Mouse (Mus musculus) macrophage (primary cell): ENCODE data around the gene Dyrk2. TPM values are rescaled to one million over a fixed set of nuclear protein-coding genes. Genes with fewer than 3 reads are reported as not detected.
A peak's percentile ranks its signal among the peaks of the same experiment; 100 is the strongest.

Source experiments
- H3K27ac ChIP-seq: fragments of 350-480 bp; formaldehyde crosslinking; 2 replicates; pipeline ENCODE4 v1.9.0; 2021
- H3K36me3 ChIP-seq: fragments of 350-480 bp; formaldehyde crosslinking; 2 replicates; pipeline ENCODE4 v1.9.0; 2021; ENCODE audit errors: inconsistent target
- H3K4me3 ChIP-seq: fragments of 350-480 bp; formaldehyde crosslinking; 2 replicates; pipeline ENCODE4 v1.9.0; 2021; ENCODE audit errors: inconsistent target
- H3K79me2 ChIP-seq: fragments of 350-480 bp; formaldehyde crosslinking; 2 replicates; pipeline ENCODE4 v1.9.0; 2021; ENCODE audit errors: inconsistent target
- WGBS: methylation state at CpG from one replicate; pipeline ENCODE4 v1.1.7; 2026; ENCODE audit warnings: inconsistent platforms; ENCODE audit not compliant: missing documents; 5-methylcytosine and 5-hydroxymethylcytosine counted together
- polyA plus RNA-seq: library from polyadenylated mRNA; stranded (reverse); fragments of 250-400 nt; gene quantifications from 3 replicates; pipeline ENCODE4 v1.2.4, GENCODE M21; 2018; ENCODE audit warnings: inconsistent platforms
- total RNA-seq, 78 experiments: library from RNA; depleted of rRNA; stranded (reverse); fragments of 250-400 nt; gene quantifications; 1 replicate in 9 of 78; 2 replicates in 24 of 78; 3 replicates in 43 of 78; 4 replicates in 2 of 78; pipeline ENCODE4 v1.2.4; 2018; ENCODE audit warnings: inconsistent platforms in 56 of 78

Gene Dyrk2
- total RNA-seq (2018; cell fraction: chromatin; rRNA removed), result 100 to 1,000 TPM in 13 of 26 experiments, 10 to 100 TPM in 13; 22.8 to 226 (median 97.6) TPM
- 100 to 1,000 TPM in 8 of 26 experiments, 10 to 100 TPM in 18; 31.5 to 168 (median 47.3) TPM for total RNA-seq (2018; cell fraction: cytosol; rRNA removed)
- total RNA-seq (2018; cell fraction: nucleus; rRNA removed), result 100 to 1,000 TPM in 17 of 26 experiments, 10 to 100 TPM in 9; 33.9 to 344 (median 137) TPM
- polyA plus RNA-seq, result 13.2 to 20.5 TPM (median 15.4 TPM) in 3 replicates

DNA sequence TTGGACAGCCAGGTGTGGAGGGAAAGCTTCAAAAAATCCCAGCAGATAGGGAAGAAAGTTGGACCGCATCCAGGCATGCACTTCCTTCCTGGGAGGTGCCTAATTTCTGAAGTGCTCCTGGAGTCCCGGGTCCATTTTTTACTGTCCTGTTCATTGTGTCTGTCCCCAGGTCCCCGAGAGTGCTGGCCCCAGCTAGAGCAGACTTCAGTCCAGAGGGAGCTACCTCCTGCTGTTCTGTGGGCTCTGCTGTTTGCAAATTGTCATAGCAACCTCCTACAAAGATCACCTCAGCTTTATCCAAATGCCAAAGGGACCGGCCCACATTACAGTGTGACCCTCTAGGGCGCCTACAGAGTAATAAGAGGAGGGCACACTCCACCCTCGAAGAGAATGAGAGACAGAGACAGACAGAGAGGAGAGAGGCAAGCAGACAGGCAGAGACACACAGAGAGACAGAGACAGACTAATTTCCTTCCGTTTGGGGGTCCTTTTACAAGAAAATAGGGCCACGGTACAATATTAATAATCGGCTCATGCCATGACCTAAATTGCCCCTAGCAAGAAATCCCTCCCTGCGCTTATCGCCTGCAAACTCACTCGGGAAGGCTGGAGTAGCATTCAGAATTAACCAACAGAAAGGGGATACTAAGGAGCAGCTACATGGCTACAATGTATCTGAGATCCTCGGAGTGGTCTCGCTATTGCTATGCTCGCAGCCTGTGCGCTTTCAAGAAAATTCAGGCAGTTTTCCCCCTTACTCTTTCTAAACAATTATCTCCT lies at the start of gene Dyrk2:
Gene Dyrk2 (minus strand): TSS at position 9 of the 780 bp plus-strand sequence.
- H3K79me2 ChIP-seq, result peaks cover 29% of the 10 kb centered on the region
- 57% methylated on average over 16 of the region's 16 CpGs for WGBS
- H3K4me3 ChIP-seq, result peak within 1 kb of the TSS; percentile 56
- H3K27ac ChIP-seq, result peak within 1 kb of the TSS; percentile 51
- peaks cover under 1% of the 10 kb centered on the region; the same call in 1 of the 2 replicates for H3K36me3 ChIP-seq

DNA sequence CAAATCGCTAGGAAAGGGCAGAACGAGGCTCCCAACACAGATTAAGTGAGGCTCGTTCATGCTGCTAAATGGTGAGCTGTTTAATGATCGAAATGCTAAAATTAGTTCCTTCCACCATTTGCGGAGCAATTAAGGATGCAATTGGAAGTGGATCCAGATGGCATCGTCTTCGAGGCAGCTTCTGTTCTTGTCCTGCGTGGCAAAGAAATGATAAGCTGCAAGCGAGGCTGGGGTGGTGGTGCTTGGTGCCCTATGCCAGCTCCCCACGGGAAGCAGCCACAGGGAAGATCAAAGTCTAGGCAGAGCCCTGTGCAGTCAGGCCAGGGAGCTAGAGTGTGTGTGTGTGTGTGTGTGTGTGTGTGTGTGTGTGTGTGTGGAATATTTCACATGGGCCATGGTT lies 32.6 kb upstream of the Dyrk2 start:
- no peak overlapping the region for H3K27ac ChIP-seq
- H3K36me3 ChIP-seq, result no peaks in the 10 kb centered on the region
- no peak overlapping the region for H3K4me3 ChIP-seq
- no peaks in the 10 kb centered on the region for H3K79me2 ChIP-seq
- WGBS, result 94% methylated on average over 10 of the region's 10 CpGs

DNA sequence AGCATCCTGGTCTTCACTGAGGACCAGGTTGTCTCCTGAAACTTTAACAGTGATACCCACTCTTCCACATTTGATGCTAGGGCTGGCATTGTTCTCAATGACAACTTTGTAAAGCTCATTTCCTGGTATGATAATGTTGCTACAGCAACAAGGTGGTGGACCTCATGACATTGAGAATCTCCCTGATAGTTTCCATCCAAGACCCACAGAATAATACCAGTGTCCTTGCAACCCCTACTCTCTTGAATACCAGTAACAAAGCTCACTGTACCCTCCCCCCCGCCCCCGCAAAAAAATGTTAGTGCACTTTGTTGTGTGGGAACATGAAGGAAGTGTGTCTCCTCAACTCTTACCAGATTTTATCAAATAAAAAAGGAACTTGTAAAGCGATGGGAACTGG lies 23.6 kb upstream of the Dyrk2 start:
- no peak overlapping the region for H3K4me3 ChIP-seq
- no peaks in the 10 kb centered on the region for H3K79me2 ChIP-seq
- WGBS, result 0% methylated on average over 3 of the region's 3 CpGs
- no peaks in the 10 kb centered on the region for H3K36me3 ChIP-seq
- H3K27ac ChIP-seq, result no peak overlapping the region

DNA sequence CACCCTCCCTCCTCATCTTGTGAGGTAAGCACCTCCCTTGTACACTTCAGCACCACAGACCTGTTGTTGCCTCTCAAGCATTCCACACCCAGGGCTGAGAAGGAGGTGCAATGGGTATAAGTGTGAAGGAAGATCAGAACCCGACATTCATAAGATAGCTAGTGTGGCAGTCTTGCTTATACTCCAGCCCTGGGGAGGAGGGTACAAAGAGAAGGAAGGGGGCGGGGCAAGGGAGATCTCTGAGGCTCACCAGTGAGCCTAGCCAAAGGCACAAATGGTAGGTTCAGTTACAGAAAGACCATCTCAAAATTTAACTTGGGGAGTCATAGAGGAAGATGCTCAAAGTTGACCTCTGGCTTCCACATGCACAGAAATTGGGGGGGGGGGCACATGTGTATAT lies 14.1 kb upstream of the Dyrk2 start:
- WGBS, result 84% methylated on average over 2 of the region's 2 CpGs
- H3K4me3 ChIP-seq, result no peak overlapping the region
- no peaks in the 10 kb centered on the region for H3K36me3 ChIP-seq
- no peak overlapping the region for H3K27ac ChIP-seq
- no peaks in the 10 kb centered on the region for H3K79me2 ChIP-seq

DNA sequence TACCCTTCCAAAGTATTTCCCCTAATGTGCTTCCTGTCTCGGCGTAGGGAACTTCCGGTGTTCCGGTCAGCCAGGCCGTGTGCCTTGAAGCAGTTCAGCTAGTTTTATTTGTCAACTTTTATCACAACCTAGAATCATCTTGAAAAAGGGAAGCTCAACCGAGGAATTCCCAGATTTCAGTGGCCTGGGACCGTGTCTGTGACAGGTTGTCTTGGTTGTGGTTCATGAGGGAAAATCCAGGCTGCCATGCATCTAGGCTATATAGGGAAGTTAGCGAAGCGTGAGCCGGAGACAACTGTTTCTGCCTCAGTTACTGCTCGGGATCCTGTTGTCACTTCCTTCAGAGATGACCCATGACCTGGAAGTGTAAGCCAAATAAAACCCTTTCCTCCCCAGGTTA lies 13.3 kb upstream of the Dyrk2 start:
- no peaks in the 10 kb centered on the region for H3K36me3 ChIP-seq
- no peak overlapping the region for H3K4me3 ChIP-seq
- WGBS, result 28% methylated on average over 11 of the region's 11 CpGs
- no peaks in the 10 kb centered on the region for H3K79me2 ChIP-seq
- H3K27ac ChIP-seq, result no peak overlapping the region

DNA sequence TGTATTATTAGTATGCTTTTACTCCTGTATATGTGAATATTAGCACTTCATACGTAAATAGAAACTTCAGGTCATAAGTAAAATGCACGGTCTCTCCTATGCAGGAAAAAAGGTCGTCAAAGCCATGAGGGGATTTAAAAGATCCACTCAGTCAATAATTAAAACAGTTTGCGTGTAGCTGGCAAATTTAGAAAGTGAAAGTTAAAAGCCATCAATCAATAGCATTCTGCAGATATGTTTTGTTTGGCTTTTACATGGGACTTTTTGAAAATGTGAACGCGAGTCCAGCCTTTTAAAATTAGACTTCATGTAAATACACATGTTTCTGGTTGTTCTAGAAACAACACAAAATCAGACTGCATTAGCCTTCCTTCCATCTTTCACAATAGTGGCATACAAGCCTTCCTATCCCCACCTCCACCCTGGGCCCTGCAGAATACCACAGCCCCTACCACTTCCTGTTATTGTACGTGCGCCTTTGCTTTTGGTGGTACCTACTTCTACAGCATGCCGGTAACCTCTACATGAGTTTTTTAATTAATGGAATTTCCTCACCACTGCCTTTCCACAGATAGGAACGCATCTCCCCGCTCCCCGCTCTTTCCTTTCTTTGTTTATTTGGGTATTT lies 12.4 kb upstream of the Dyrk2 start:
- Histone ChIP-seq H3K36me3 (no peaks in the 10 kb centered on the region), H3K79me2 (no peaks in the 10 kb centered on the region), H3K27ac (no peak overlapping the region), H3K4me3 (no peak overlapping the region)
- WGBS, result 18% methylated on average over 12 of the region's 12 CpGs

DNA sequence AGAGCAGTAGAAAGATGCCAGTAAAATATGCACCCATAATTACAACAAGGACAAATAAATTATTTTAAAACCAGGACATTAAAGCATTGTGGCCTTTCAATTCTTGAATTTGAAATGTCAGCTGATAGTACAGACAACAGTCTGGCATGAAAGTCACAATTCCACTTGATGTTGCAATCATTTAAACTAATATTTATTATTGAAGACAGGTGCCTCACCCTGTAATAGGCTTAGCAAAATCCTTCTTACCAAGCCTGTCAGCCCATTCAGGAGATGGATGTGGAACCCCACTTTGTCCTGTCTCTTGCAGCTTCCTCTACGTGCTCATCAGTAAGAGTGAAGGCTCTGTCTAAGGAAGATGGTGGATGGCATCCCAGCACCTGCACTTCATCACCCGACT lies 10.8 kb upstream of the Dyrk2 start:
- H3K4me3 ChIP-seq, result no peak overlapping the region
- no peaks in the 10 kb centered on the region for H3K36me3 ChIP-seq
- WGBS, result 86% methylated on average over 2 of the region's 2 CpGs
- no peak overlapping the region for H3K27ac ChIP-seq
- no peaks in the 10 kb centered on the region for H3K79me2 ChIP-seq

DNA sequence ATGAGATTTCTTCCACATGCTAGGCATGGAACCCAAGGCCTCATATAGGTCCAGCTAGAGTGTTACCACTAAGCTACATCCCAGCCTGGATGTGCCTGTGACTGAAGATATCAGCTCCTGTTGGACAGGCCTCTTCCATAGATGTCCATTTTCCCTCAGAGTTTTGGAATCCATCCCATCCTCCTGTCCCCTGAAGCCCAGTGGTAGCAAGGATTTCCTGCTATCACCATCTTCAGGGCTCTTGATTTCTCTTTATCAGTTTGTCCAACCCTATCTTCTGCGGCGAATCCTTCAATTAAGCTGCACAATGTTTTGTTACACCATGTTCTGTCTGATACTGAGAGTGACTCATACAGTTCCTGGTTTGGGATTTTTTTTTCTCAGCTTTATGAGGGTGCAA lies 2.2 kb upstream of the Dyrk2 start:
- Histone ChIP-seq H3K4me3 (no peak overlapping the region), H3K36me3 (no peaks in the 10 kb centered on the region), H3K79me2 (peaks cover 11% of the 10 kb centered on the region), H3K27ac (no peak overlapping the region)
- WGBS, result 98% methylated on average over 2 of the region's 2 CpGs

DNA sequence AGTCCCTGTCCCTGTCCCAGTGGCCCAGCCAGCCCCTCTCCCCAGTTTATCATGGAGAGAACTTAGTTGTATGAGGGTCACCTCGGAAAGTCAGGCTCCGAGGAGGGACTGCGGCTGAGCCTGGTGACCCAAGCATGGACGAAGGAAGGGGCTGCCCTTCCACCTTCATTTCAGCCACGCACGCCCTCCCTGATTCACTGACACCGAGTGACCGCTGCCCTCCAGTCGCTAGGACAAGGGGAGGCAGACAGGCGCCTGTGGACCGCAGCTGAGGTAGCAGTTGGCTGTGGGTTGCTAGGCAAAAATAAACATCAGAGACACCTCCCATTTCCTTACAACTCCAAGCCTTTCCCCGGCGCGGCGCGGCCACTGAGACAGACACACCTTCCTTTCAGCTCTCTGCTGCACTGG lies 413 bp downstream of the Dyrk2 start:
- peak overlapping the region; percentile 51 for H3K27ac ChIP-seq
- H3K79me2 ChIP-seq, result peaks cover 37% of the 10 kb centered on the region
- peak overlapping the region; percentile 56 for H3K4me3 ChIP-seq
- peaks cover 8% of the 10 kb centered on the region; the same call in 1 of the 2 replicates for H3K36me3 ChIP-seq
- WGBS, result 1% methylated on average over 16 of the region's 16 CpGs

DNA sequence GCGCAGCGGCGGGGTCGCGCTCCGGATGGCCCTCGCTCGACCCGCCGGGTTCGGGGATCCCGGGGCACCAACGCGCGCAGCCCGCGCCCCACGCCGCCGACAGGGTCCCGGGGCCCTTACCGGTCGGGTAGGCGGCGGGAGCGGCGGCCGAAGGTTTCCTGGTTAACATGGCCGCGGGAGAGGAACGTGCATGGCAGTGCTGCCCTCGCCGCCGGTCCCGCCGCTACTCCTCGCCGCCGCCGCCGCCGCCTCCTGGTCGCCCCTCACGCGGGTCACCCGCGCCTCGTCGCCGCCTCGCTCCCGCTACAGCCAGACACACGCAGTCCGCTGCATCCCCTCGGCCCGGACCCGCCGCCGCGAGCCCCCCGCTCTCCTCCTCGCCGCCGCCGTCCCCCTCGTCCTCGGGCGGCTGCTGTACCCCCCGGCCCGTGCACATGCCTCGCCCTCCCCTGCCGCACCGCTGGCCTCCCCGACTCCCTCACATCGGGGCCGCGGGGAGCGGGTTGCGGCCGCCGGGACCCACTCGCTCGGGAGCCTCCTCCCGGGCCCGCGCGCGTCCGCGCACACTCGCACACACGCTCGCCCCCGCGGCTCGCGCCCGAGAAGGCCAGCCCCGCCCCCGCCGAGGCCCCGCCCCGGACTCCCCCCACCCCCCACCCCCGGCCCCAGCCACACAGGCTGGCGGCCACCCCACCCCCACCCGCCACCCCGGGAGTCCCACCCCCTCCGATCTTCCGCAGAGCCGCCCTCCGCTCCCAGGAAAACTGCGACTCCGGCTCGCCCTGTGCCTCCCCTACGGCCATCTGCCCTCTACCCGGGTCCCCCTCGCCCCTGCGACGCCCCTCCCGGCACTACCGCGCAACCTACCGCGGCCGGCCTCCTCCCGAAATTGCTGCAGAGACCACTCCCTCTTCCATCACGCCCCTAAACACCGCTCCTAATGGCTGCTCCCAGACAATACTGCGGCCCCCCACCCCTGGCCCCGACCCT lies 1.1 kb downstream of the Dyrk2 start:
- H3K27ac ChIP-seq, result peak overlapping the region; percentile 51
- H3K36me3 ChIP-seq, result peaks cover 15% of the 10 kb centered on the region; the same call in 1 of the 2 replicates
- under 1% methylated on average over 79 of the region's 130 CpGs for WGBS
- H3K79me2 ChIP-seq, result peaks cover 44% of the 10 kb centered on the region
- peak overlapping the region; percentile 56 for H3K4me3 ChIP-seq

DNA sequence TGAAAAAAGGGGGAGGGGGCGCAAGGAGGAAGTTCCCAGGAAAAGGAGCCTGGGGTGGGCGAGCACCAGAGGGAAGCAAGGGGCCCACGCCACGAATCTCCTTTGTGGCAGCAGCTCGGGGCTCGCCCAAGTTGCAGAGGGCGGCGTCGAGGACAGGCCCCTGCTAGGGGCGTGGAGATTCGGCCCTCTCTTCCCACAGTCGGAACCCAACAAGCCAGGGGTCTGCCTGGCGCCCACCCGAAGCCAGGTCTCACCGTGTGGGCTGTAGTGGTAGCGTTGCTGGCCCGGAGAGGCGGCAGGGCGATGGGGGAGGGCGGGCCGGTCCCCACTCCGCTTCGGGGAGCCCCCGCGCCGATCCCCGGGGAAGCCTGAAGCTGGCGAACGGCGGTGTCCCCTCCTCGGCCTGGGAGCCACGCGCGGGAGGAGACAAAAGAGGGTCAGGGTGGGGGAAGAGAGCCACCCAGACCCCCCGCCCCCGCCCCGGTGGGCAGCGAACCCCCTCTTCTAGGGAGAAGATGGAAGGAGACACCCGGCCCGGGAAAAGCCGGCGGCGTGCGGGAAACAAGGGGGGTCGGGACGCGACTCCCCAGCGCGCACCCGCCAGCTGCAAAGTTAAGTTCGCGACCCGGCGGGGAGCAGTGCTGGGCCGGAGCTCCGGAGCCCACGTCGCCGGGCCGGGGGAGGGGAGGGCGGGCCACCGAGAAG lies 2.0 kb downstream of the Dyrk2 start:
- Histone ChIP-seq H3K4me3 (peak overlapping the region; percentile 39), H3K79me2 (peaks cover 53% of the 10 kb centered on the region), H3K36me3 (peaks cover 24% of the 10 kb centered on the region), H3K27ac (no peak overlapping the region)
- 2% methylated on average over 33 of the region's 62 CpGs for WGBS

DNA sequence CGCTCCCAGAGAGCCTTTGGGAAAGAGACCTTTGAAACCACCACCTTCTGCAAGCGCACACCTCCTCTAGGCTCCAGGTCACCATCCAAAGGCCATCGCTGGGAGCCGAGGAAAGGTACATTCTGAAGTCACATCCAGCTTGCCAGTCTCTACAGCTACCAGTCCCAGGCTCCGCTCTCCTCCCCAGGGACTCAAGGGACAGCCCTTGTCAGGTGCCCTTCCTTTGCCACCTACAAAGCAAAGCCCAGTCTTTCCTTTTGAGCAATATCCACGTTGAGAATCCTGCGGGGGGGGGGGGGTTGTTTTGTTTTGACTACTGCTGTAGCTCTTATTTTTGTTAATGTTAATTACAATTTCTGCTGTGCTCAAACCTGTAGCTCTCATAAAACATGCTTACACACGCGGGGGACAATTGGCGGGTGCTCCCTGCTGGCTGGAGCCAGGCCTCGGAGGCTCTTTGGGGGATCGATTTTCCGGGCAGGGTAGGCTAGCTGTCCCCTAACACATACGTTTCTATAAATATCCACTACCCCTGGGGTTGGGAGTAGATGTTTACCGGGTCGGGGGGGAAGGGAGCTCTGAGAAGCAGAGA lies 2.6 kb downstream of the Dyrk2 start:
- WGBS, result 27% methylated on average over 16 of the region's 16 CpGs
- peak overlapping the region; percentile 39 for H3K4me3 ChIP-seq
- H3K79me2 ChIP-seq, result peaks cover 59% of the 10 kb centered on the region
- H3K27ac ChIP-seq, result no peak overlapping the region
- H3K36me3 ChIP-seq, result peaks cover 30% of the 10 kb centered on the region

DNA sequence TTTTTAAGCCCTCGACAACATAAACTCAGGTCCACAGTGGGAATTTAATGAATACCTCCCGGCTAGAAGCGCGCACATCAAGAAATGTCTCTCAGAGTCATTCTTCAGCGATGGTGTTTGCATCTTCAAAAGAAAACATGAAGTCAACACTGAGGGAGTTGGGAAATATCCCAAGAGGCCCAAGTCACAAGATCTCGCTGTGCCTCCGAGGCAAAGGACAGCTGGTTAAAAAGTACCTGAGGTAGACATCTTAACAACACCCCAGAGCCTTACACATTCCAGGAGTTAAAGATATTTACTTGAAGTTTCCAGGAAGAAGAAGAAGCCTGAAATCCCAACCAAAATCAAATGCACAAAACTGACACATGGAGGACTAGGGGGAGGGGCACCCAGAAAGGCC lies 5.0 kb downstream of the Dyrk2 start:
- Histone ChIP-seq H3K27ac (no peak overlapping the region), H3K36me3 (peaks cover 55% of the 10 kb centered on the region), H3K4me3 (no peak overlapping the region), H3K79me2 (peaks cover 84% of the 10 kb centered on the region)
- 97% methylated on average over 7 of the region's 7 CpGs for WGBS
